Mouse (Mus musculus) heart, embryonic 14.5 days (tissue): ENCODE results near the gene Ksr1. TPM values are rescaled to one million over a fixed set of nuclear protein-coding genes. Genes with fewer than 3 reads are reported as not detected.

Experiments
- ATAC-seq: fragments of 200-750 bp; cut with Nextera tagmentation; 2 replicates; pipeline ENCODE4 v1.8.0; 2017; ENCODE audit warnings: low read depth, moderate TSS enrichment; ENCODE audit not compliant: insufficient number of reproducible peaks, insufficient read depth, low FRiP score
- H3K27ac ChIP-seq, 2 experiments: fragments of 200-500 bp in 1 of 2; fragments of 300-500 bp in 1 of 2; sonication (generic) in 1 of 2; replicated peaks in 1 of 2; 2 replicates each; pipeline ENCODE4 v1.5.1; 2012 to 2014; ENCODE audit warnings: low read depth in 2 of 2, low read length in 2 of 2, control low read depth in 1 of 2, mild to moderate bottlenecking in 1 of 2, mixed read lengths in 1 of 2; ENCODE audit not compliant: control insufficient read depth in 1 of 2, insufficient read depth in 1 of 2
- H3K27me3 ChIP-seq: fragments of 300-500 bp; sonication (generic); 2 replicates; pipeline ENCODE4 v1.6.1; 2014; ENCODE audit warnings: mild to moderate bottlenecking, low read length, control low read depth; ENCODE audit not compliant: control insufficient read depth, insufficient read depth
- H3K36me3 ChIP-seq: fragments of 300-500 bp; sonication (generic); 2 replicates; pipeline ENCODE4 v1.6.1; 2014; ENCODE audit warnings: mild to moderate bottlenecking, control low read depth, low read length, mixed read lengths; ENCODE audit not compliant: control insufficient read depth, insufficient read depth
- H3K4me1 ChIP-seq, 2 experiments: fragments of 200-500 bp in 1 of 2; fragments of 300-500 bp in 1 of 2; sonication (generic) in 1 of 2; 2 replicates each; pipeline ENCODE4 v1.6.1; 2012 to 2014; ENCODE audit warnings: low read length in 2 of 2, control low read depth in 1 of 2, mixed read lengths in 1 of 2; ENCODE audit not compliant: control insufficient read depth in 2 of 2, insufficient read depth in 2 of 2
- H3K4me2 ChIP-seq: fragments of 300-500 bp; sonication (generic); 2 replicates; pipeline ENCODE4 v1.6.1; 2014; ENCODE audit warnings: mild to moderate bottlenecking, low read length
- H3K4me3 ChIP-seq, 2 experiments: fragments of 200-500 bp in 1 of 2; fragments of 300-500 bp in 1 of 2; sonication (generic) in 1 of 2; 2 replicates each; pipeline ENCODE4 v1.5.1; 2012 to 2014; ENCODE audit warnings: low read length in 2 of 2, mild to moderate bottlenecking in 2 of 2, control low read depth in 1 of 2, low read depth in 1 of 2, moderate library complexity in 1 of 2; ENCODE audit not compliant: control insufficient read depth in 1 of 2, insufficient read depth in 1 of 2
- H3K9ac ChIP-seq: fragments of 300-500 bp; sonication (generic); 2 replicates; pipeline ENCODE4 v1.6.1; 2014; ENCODE audit warnings: mild to moderate bottlenecking, low read length
- H3K9me3 ChIP-seq: fragments of 300-500 bp; sonication (generic); 2 replicates; pipeline ENCODE4 v1.6.1; 2016; ENCODE audit warnings: low read length, control low read depth; ENCODE audit not compliant: control insufficient read depth
- WGBS: fragments of 180-500 bp; shearing (Covaris S2); extraction: QIAGEN DNeasy Blood & Tissue Kit; methylation state at CpG from one replicate; pipeline ENCODE4 v1.1.7; 2014; 5-methylcytosine and 5-hydroxymethylcytosine counted together
- polyA plus RNA-seq: library from polyadenylated mRNA; unstranded; fragments of >200 nt; fragmentation: Nextera tagmentation; extraction: Ambion mirVana; gene quantifications from 2 replicates; pipeline ENCODE4 v1.2.1, GENCODE M21; 2014

Ksr1 gene
- polyA plus RNA-seq, 1 experiment from 2014 or later = 5.8 TPM

- no peak overlapping the region for H3K27ac ChIP-seq
- H3K9me3 ChIP-seq = no peaks in the 10 kb centered on the region
- no peak overlapping the region for H3K9ac ChIP-seq
- H3K4me1 ChIP-seq = peaks cover 9 to 15% of the 10 kb centered on the region in 2 experiments
- no peaks in the 10 kb centered on the region for H3K36me3 ChIP-seq
- ATAC-seq = no peak
- no peaks in the 10 kb centered on the region for H3K27me3 ChIP-seq
- H3K4me2 ChIP-seq = no peak overlapping the region
- H3K4me3 ChIP-seq = no peak overlapping the region
- 79% methylated on average over 3 of the region's 3 CpGs for WGBS
These were observed 38.1 kb upstream of the Ksr1 start for GRCm38 (mm10) chr11:79184126-79184888.

GRCm38 (mm10) chr11:79183400-79183799 lies 37.2 kb upstream of the Ksr1 start:
- no peak overlapping the region for H3K4me2 ChIP-seq
- no peak overlapping the region for H3K27ac ChIP-seq
- H3K4me1 ChIP-seq = peaks cover 3 to 9% of the 10 kb centered on the region in 2 experiments
- no peaks in the 10 kb centered on the region for H3K27me3 ChIP-seq
- H3K36me3 ChIP-seq = no peaks in the 10 kb centered on the region
- 85% methylated on average over 6 of the region's 6 CpGs for WGBS
- ATAC-seq = no peak
- no peak overlapping the region for H3K4me3 ChIP-seq
- no peaks in the 10 kb centered on the region for H3K9me3 ChIP-seq
- no peak overlapping the region for H3K9ac ChIP-seq

GRCm38 (mm10) chr11:79182881-79183280 lies 36.7 kb upstream of the Ksr1 start:
- H3K27ac ChIP-seq = no peak overlapping the region
- H3K27me3 ChIP-seq = no peaks in the 10 kb centered on the region
- no peaks in the 10 kb centered on the region for H3K9me3 ChIP-seq
- H3K4me3 ChIP-seq = no peak overlapping the region
- H3K9ac ChIP-seq = no peak overlapping the region
- 56% methylated on average over 12 of the region's 12 CpGs for WGBS
- H3K4me2 ChIP-seq = no peak overlapping the region
- peaks cover 0 to 7% of the 10 kb centered on the region in 2 experiments; a peak in 3 of 4 replicates for H3K4me1 ChIP-seq
- ATAC-seq = no peak
- H3K36me3 ChIP-seq = no peaks in the 10 kb centered on the region

- Histone ChIP-seq H3K27me3 (no peaks in the 10 kb centered on the region), H3K4me3 (no peak overlapping the region), H3K4me1 (peaks cover 0 to 3% of the 10 kb centered on the region in 2 experiments; a peak in 2 of 4 replicates), H3K9me3 (no peaks in the 10 kb centered on the region), H3K9ac (no peak overlapping the region), H3K4me2 (no peak overlapping the region), H3K36me3 (no peaks in the 10 kb centered on the region), H3K27ac (no peak overlapping the region)
- 85% methylated on average over 4 of the region's 4 CpGs for WGBS
- no peak for ATAC-seq
These were observed 35.7 kb upstream of the Ksr1 start for GRCm38 (mm10) chr11:79181914-79182313.

GRCm38 (mm10) chr11:79176687-79177086 lies 30.5 kb upstream of the Ksr1 start:
- Histone ChIP-seq H3K9ac (no peak overlapping the region), H3K4me1 (no peaks in the 10 kb centered on the region), H3K4me2 (no peak overlapping the region), H3K36me3 (no peaks in the 10 kb centered on the region), H3K27ac (no peak overlapping the region), H3K27me3 (no peaks in the 10 kb centered on the region), H3K4me3 (no peak overlapping the region), H3K9me3 (no peaks in the 10 kb centered on the region)
- 84% methylated on average over 3 of the region's 3 CpGs for WGBS
- no peak for ATAC-seq

- H3K27ac ChIP-seq = no peak overlapping the region
- H3K9me3 ChIP-seq = no peaks in the 10 kb centered on the region
- H3K9ac ChIP-seq = no peak overlapping the region
- ATAC-seq = no peak
- H3K36me3 ChIP-seq = no peaks in the 10 kb centered on the region
- H3K4me1 ChIP-seq = no peaks in the 10 kb centered on the region
- WGBS = 79% methylated on average over 7 of the region's 7 CpGs
- no peak overlapping the region for H3K4me3 ChIP-seq
- no peaks in the 10 kb centered on the region for H3K27me3 ChIP-seq
- H3K4me2 ChIP-seq = no peak overlapping the region
These were observed 25.8 kb upstream of the Ksr1 start for GRCm38 (mm10) chr11:79172054-79172453.

GRCm38 (mm10) chr11:79166582-79167300 lies 20.5 kb upstream of the Ksr1 start:
- H3K4me3 ChIP-seq = no peak overlapping the region
- WGBS = 53% methylated on average over 4 of the region's 4 CpGs
- H3K27me3 ChIP-seq = no peaks in the 10 kb centered on the region
- H3K36me3 ChIP-seq = no peaks in the 10 kb centered on the region
- H3K4me1 ChIP-seq = peaks cover 4 to 9% of the 10 kb centered on the region in 2 experiments; a peak in 2 of 4 replicates
- no peak overlapping the region for H3K9ac ChIP-seq
- H3K4me2 ChIP-seq = no peak overlapping the region
- H3K27ac ChIP-seq = no peak overlapping the region
- ATAC-seq = no peak
- no peaks in the 10 kb centered on the region for H3K9me3 ChIP-seq
